Mouse (Mus musculus) megakaryocyte, embryonic 14.5 days (primary cell): ENCODE data around the gene Taf8. TPM values are rescaled to one million over a fixed set of nuclear protein-coding genes. Genes with fewer than 3 reads are reported as not detected.

Experiments used
- H3K27me3 ChIP-seq: replicated peaks from 2 replicates; pipeline ENCODE3; 2012; ENCODE audit warnings: inconsistent platforms
- H3K36me3 ChIP-seq: replicated peaks from 2 replicates; pipeline ENCODE3; 2012; ENCODE audit warnings: low read length, inconsistent platforms, mixed read lengths
- H3K4me1 ChIP-seq: 2 replicates; pipeline ENCODE4 v1.6.1; 2012; ENCODE audit warnings: inconsistent platforms
- H3K4me3 ChIP-seq: replicated peaks from 2 replicates; pipeline ENCODE3; 2012; ENCODE audit warnings: moderate library complexity, mild to moderate bottlenecking, inconsistent platforms
- H3K9me3 ChIP-seq: 2 replicates; pipeline ENCODE4 v1.6.1; 2012; ENCODE audit warnings: inconsistent platforms
- FLI1 ChIP-seq: IDR thresholded peaks from 2 replicates; pipeline ENCODE4 v1.6.1; 2012; ENCODE audit warnings: low read length, inconsistent platforms, mixed read lengths
- GATA1 ChIP-seq: IDR thresholded peaks from 3 replicates; pipeline ENCODE4 v1.6.1; 2012; ENCODE audit warnings: mixed read lengths, low read length, inconsistent platforms, borderline replicate concordance
- polyA plus RNA-seq: library from polyadenylated mRNA; stranded (reverse); fragments of >175 nt; gene quantifications from 2 replicates; pipeline ENCODE4 v1.2.3, GENCODE M21; 2012; ENCODE audit warnings: low replicate concordance; ENCODE audit not compliant: insufficient read depth

Gene Taf8
- polyA plus RNA-seq, 1 experiment: 8.7 TPM

DNA sequence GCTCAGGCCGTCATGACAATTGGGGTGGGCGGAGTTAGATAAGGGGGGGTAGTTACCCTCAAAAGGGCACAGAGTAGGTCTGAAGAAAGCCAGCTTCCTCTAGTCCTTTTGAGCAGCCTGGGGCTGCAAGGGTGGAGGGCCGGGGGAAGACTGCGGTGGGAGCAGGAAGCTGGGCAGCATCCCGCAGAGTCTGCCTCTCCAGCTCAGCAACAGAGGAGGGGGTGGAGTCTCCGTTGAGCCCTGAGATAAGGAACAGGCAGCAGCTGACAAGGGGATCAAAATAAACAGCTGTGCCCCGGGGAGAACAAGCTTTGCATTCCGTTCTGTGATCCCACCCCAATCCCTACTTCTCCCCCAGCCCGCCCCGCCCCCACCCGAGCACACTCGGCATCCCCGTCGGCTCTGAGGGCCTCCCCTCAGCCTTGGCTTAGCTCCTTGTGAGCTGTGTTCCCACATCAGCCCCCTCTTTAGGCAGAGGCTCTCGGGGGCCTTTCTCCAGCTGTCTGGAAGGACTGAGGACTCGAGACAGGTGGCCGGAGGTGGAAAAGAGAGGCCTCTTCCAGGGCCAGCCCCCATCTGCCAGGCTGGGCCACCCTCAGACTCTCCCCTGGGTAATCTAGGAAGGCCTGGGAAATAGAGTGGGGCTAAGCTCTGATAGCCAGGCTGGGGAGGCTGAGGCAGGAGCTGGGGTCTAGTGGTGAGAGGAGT, 19.6 kb upstream of the Taf8 start:
- Histone ChIP-seq H3K27me3 (no peaks in the 10 kb centered on the region), H3K4me1 (peaks cover 89% of the 10 kb centered on the region), H3K36me3 (peaks cover 56% of the 10 kb centered on the region), H3K4me3 (peak overlapping the region; percentile 89), H3K9me3 (no peaks in the 10 kb centered on the region)
- TF ChIP-seq GATA1: peak; percentile 90
- 0 out of 2 replicates have a peak, but pooled peaks have one; percentile 29 for TF ChIP-seq FLI1

DNA sequence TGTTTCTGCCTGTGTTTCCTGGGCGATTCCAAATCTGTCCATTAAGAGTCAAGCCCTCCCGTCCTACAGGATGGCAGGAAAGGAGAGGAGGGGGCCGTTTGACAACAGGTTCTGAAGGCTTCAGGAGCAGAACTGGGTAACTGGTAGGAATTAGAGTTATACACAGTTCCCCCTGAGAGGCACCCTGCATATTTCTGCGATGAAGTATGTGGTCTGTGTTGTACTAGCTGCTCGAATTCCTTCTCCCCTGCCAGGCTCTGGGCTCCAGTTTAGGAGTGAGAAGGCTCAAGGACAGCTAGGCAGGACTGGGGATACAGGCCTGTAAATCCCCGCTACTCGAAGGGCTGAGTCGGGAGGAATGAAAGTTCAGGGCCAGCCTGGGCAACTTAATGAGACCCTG, 16.1 kb upstream of the Taf8 start:
- Histone ChIP-seq H3K4me1 (peaks cover 88% of the 10 kb centered on the region), H3K4me3 (no peak overlapping the region), H3K27me3 (no peaks in the 10 kb centered on the region), H3K9me3 (no peaks in the 10 kb centered on the region), H3K36me3 (peaks cover 61% of the 10 kb centered on the region)
- no peak for TF ChIP-seq GATA1

DNA sequence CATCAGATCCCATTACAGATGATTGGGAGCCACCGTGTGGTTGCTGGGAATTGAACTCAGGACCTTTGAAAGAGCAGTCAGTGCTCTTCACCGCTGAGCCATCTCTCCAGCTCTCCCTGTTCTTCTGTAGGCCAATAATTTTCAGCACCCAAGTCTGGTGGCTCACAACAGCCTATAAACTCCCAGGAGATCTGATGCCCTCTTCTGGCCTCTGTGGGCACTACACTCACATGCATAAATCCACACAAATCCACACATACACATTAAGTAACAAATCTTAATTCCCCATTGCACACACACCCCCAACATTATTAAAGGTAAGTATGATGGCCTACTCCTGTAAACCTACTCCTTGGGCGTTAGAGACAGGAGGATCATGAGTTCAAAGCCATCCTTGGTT, 14.1 kb upstream of the Taf8 start:
- Histone ChIP-seq H3K9me3 (no peaks in the 10 kb centered on the region), H3K36me3 (peaks cover 65% of the 10 kb centered on the region), H3K4me1 (peaks cover 88% of the 10 kb centered on the region), H3K27me3 (no peaks in the 10 kb centered on the region), H3K4me3 (no peak overlapping the region)
- TF ChIP-seq GATA1: no peak

DNA sequence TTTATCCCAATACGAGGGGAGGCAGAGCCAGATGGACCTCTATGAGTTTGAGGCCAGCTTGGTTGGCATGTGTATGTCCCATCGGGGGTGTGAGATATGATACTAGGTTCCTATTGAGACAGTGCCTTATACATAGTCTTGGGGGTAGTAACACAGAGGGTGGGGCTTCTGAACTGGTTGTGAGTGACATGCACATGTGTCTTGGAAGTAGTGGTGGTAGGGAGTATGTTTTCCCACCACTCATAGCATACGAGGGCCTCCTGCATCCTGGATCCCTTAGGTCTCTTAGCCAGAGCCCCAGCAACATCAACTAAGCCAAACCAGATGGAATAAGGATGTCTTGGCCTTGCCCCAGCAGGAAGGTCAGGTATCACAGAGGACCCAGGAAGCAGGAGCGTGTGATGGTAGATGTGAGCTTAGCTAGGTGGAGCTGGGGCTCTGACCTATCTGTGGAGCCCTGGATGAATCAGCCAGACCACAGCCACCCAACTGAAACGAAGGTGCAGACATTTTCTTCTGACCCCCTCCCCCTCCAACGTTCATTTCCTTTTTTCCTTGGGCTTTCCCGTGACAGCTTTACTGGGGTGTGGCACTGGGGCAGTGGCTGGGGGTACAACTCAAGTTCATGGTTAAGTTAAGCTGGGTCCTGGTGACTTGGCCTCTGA, 13.2 kb upstream of the Taf8 start:
- TF ChIP-seq GATA1: no peak
- TF ChIP-seq FLI1: no peak
- peak overlapping the region; percentile 3 for H3K4me3 ChIP-seq
- H3K4me1 ChIP-seq: peaks cover 84% of the 10 kb centered on the region
- no peaks in the 10 kb centered on the region for H3K27me3 ChIP-seq
- H3K9me3 ChIP-seq: no peaks in the 10 kb centered on the region
- peaks cover 62% of the 10 kb centered on the region for H3K36me3 ChIP-seq

DNA sequence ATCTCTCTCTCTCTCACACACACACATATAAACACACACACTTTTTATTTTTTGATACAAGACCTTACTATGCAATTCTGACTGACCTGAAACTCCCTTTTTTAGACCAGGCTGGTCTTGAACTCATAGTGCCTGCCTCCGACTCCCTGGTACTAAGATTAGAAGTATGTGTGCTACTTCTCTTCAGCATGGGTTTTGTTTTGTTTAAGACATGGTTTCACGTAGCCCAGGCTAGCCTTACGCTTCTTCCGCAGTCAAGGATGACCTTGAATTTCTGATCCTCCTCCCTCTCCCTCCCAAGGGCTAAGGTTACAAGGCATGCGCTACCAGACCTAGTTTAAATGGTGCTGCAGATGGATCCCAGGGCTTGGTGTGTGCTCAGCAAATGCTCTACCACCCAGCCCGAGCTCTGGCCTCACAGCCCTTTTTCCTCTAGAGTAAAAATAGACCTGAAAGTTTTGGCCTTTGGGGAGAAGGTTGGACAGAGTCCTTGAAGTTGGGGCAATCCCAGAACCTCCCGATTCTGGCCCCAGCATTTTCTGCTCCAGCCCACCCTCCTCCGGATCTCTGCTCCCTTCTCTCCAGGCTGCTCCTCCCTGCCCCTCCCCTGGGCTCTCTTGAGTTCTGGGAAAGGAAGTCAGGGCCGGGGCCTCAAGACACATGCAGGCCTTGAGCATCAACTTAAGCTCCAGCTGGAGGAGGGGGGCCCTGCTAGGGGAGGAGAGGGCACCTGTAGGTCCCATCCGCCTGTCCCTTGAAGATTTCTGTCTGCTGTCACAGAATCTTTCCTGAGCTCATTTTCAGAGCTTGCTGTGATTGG, 11.1 kb upstream of the Taf8 start:
- peaks cover 56% of the 10 kb centered on the region for H3K36me3 ChIP-seq
- H3K27me3 ChIP-seq: no peaks in the 10 kb centered on the region
- peak overlapping the region; percentile 69 for H3K4me3 ChIP-seq
- no peaks in the 10 kb centered on the region for H3K9me3 ChIP-seq
- TF ChIP-seq GATA1: no peak
- TF ChIP-seq FLI1: no peak
- peaks cover 78% of the 10 kb centered on the region for H3K4me1 ChIP-seq

DNA sequence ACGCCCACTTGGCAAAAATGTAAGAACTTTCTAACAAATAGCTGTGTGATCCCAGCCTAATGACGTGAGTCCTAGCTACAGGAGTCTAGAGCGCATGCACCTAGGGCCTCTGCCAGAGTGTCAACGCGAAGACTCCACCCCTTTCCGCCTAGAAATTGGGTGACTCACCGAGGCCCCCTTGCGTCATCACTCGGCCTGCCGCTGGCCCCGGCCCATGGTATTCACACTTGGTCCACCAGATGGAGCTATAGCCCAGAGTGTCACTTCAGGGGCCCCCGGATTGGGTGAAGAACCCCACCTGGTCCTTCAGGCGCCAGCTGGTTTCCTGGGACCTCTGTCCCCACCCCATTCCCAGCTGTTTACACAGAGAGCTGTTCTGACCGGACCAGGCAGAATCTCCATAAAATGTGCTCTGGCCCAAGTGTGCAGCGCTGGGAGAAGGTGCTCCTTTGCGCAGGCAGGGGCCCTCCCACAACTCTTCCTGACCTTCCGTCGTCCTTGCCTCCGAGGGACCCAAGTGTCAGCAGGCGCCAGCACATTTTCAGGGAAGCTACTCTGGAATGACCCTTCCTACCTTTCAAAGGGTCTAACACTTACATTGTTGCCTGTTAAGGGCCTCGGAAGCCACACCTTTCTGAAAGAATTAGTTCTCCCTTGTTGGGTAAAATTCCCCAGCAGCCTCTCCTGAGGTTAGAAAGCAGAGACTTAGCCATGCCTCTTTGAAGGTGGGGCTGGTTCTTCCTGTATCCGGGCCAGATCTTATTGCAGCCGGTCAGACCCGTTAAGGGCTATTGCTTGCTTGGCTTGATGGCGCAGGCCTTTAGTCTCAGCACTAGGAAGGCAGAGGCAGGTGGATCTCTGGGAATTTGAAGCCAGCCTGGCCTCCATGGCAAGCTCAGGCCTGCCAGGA, 9.3 kb upstream of the Taf8 start:
- no peak for TF ChIP-seq GATA1
- no peak for TF ChIP-seq FLI1
- H3K27me3 ChIP-seq: no peaks in the 10 kb centered on the region
- no peaks in the 10 kb centered on the region for H3K9me3 ChIP-seq
- H3K4me1 ChIP-seq: peaks cover 80% of the 10 kb centered on the region
- H3K4me3 ChIP-seq: peak overlapping the region; percentile 94
- peaks cover 52% of the 10 kb centered on the region for H3K36me3 ChIP-seq

DNA sequence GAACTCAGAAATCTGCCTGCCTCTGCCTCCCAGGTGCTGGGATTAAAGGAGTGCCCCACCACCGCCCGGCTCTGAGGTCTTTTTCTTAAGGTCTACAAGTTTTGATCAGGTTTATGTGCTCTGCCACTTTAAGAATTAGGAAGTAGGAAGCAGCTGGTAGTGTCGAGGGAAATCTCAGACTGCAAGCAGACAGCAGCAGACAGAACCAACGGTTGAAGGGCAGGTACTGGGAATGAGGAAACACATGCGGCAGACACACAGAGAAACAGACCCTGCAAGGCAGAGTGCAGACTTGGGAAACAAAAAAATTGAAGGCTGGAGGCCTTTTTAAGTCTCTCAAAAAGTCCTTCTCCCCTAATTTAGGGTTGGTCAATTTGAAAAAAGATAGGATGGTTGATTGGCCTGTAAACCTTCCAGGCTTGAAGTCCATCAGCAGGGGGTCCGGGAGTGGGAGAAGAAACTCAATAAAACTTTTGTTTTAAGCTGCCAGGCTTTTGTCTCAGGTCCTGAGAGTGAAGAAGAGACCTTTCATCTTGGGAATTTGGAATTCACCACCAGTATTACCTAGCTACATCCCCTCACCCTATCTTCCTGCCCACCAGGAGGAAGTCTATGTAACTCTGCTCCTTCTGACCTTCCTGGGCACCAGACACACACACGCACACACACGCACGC, 7.1 kb upstream of the Taf8 start:
- H3K4me1 ChIP-seq: peaks cover 87% of the 10 kb centered on the region
- H3K9me3 ChIP-seq: no peaks in the 10 kb centered on the region
- H3K4me3 ChIP-seq: peak overlapping the region; percentile 84
- H3K36me3 ChIP-seq: peaks cover 37% of the 10 kb centered on the region
- no peak for TF ChIP-seq GATA1
- no peak for TF ChIP-seq FLI1
- H3K27me3 ChIP-seq: no peaks in the 10 kb centered on the region

DNA sequence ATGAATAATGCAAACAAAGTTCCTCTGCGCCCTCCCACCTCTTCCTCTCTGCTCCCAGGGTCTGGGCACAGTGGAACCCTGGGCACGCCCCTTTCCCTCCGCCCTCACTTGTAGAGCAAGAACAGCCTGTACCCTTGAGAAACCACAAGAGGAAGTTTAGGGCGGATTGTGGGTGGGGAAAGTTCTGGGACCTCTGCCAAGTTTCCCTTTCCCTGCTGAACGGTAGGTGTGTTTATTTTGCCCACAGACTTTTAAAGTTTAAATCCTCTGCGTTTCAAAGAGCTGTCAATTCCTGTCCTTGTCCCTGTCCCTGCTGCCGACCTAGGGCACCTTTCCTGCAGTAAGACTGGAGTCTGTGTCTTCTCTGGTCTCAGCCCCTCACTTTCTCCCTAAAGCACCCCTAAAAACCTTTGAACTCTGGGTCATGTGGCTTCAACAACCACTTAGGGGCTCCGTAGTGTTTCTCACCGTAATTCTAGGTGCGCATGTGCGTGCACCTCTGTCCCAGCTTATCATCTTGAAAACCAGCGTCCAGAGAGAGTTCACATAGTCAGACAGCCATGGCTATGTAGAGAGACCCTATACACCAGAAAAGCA, 6.0 kb upstream of the Taf8 start:
- Histone ChIP-seq H3K9me3 (no peaks in the 10 kb centered on the region), H3K4me1 (peaks cover 82% of the 10 kb centered on the region), H3K4me3 (peak overlapping the region; percentile 92), H3K27me3 (no peaks in the 10 kb centered on the region), H3K36me3 (peaks cover 29% of the 10 kb centered on the region)
- TF ChIP-seq FLI1: peak; percentile 64; the same call in 1 of the 2 replicates
- TF ChIP-seq GATA1: no peak
